Mouse (Mus musculus) thymus, postnatal 10 days (tissue): ENCODE data around the gene Wdfy3.

Experiments used
- DNase-seq, 2 experiments: peaks; one replicate each; pipeline ENCODE4 v3.0.0; 2021; ENCODE audit warnings: low spot score in 2 of 2

Wdfy3 gene

GRCm38 (mm10) chr5:101784328-101784727 lies 285.4 kb downstream of the Wdfy3 start:
- DNase-seq, result no peak
